Mouse (Mus musculus): ENCODE results near the gene Pde6h.

- TF ChIP-seq POLR2A (IDR thresholded peaks at IDR 0.05; ENCODE audit: control insufficient read depth in 1 of 2, insufficient read depth in 1 of 2, low read depth in 1 of 2, low read length in 2 of 2, poor library complexity in 1 of 2) (no peak), TCF12 (IDR thresholded peaks at IDR 0.05; ENCODE audit: low read depth, low read length) (no peak), GABPA (IDR thresholded peaks at IDR 0.05; ENCODE audit: low read depth, low read length) (no peak), ZC3H11A (IDR thresholded peaks at IDR 0.05; ENCODE audit: low read depth, low read length) (no peak)
These were observed 21.1 kb upstream of the Pde6h start for GRCm38 (mm10) chr6:136902527-136902926.

All from MEL (cell line).